Mouse (Mus musculus) gonadal fat pad, adult 2 months (tissue): ENCODE results near the gene Susd6. TPM values are rescaled to one million over a fixed set of nuclear protein-coding genes. Genes with fewer than 3 reads are reported as not detected.

Source experiments
- DNase-seq: peaks from one replicate; pipeline ENCODE4 v3.0.0-alpha.2; 2012; ENCODE audit warnings: low read depth
- polyA plus RNA-seq: library from polyadenylated mRNA; depleted of rRNA; stranded (reverse); fragments of >200 nt; gene quantifications from 2 replicates; pipeline ENCODE4 v1.2.3, GENCODE M21; 2012

Susd6 gene
- polyA plus RNA-seq, 1 experiment = 44.7 TPM

- no peak for DNase-seq
Observed at GRCm38 (mm10) chr12:80877215-80878092, 87.1 kb downstream of the Susd6 start.

- DNase-seq = no peak
Observed at GRCm38 (mm10) chr12:80878093-80878430, 87.8 kb downstream of the Susd6 start.

- DNase-seq = no peak
Observed at GRCm38 (mm10) chr12:80878653-80879052, 88.3 kb downstream of the Susd6 start.

- DNase-seq = peak; percentile 38
Observed at GRCm38 (mm10) chr12:80879267-80879666, 89.0 kb downstream of the Susd6 start.

GRCm38 (mm10) chr12:80881121-80881520 is 90.8 kb downstream of the Susd6 start:
- DNase-seq = no peak

GRCm38 (mm10) chr12:80883278-80883677 is 93.0 kb downstream of the Susd6 start:
- DNase-seq = no peak

- DNase-seq = no peak
Observed at GRCm38 (mm10) chr12:80883881-80884280, 93.6 kb downstream of the Susd6 start.

- DNase-seq = peak; percentile 73
Observed at GRCm38 (mm10) chr12:80885301-80886288, 95.3 kb downstream of the Susd6 start.

- no peak for DNase-seq
Observed at GRCm38 (mm10) chr12:80887036-80887435, 96.7 kb downstream of the Susd6 start.

GRCm38 (mm10) chr12:80889331-80889730 is 99.0 kb downstream of the Susd6 start:
- no peak for DNase-seq

GRCm38 (mm10) chr12:80891074-80891473 is 100.8 kb downstream of the Susd6 start:
- DNase-seq = no peak

GRCm38 (mm10) chr12:80893720-80894494 is 103.6 kb downstream of the Susd6 start:
- DNase-seq = no peak

GRCm38 (mm10) chr12:80894973-80895570 is 104.8 kb downstream of the Susd6 start:
- DNase-seq = no peak

GRCm38 (mm10) chr12:80909631-80910030 is 119.3 kb downstream of the Susd6 start:
- DNase-seq = no peak

GRCm38 (mm10) chr12:80917764-80918163 is 127.5 kb downstream of the Susd6 start:
- DNase-seq = no peak

GRCm38 (mm10) chr12:80921301-80921700 is 131.0 kb downstream of the Susd6 start:
- no peak for DNase-seq

GRCm38 (mm10) chr12:80922869-80923268 is 132.6 kb downstream of the Susd6 start:
- DNase-seq = no peak

- no peak for DNase-seq
Observed at GRCm38 (mm10) chr12:80923602-80924001, 133.3 kb downstream of the Susd6 start.

- peak; percentile 76 for DNase-seq
Observed at GRCm38 (mm10) chr12:80924205-80924604, 133.9 kb downstream of the Susd6 start.

GRCm38 (mm10) chr12:80925919-80926318 is 135.6 kb downstream of the Susd6 start:
- DNase-seq = no peak

- no peak for DNase-seq
Observed at GRCm38 (mm10) chr12:80926550-80926949, 136.2 kb downstream of the Susd6 start.
